Mouse (Mus musculus): ENCODE measurements at regions not wholly inside any gene's neighbourhood (a gene's known extent, or its start where the extent isn't known, plus 50 kb on each side); places are given as distances from the start of the nearest gene placed in this dataset.

DNA sequence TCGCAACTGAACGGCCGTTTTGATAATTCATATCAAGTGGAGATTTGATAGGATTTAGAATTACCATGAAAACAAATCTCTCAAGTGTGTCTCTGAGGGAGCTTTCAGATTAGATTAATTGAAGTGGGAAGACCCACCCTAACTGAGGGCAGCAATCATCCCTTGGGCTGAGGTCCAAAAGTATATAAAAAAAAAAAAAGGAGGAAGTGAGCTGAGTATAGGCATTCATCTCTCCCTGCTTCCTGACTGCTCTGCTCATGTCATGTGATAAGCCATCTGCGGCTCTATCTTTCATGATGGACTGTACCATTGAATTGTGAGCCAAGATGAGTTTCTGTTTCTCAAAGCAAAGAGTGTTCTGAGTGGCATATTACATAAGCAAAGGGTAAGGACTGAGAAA is 234.2 kb upstream of the Erbb4 start:
- Histone ChIP-seq H3K27ac (ENCODE audit: low read length) (no peak overlapping the region), H3K4me2 (ENCODE audit: low read length) (no peak overlapping the region), H3K4me1 (replicated peaks; ENCODE audit: control insufficient read depth, insufficient read depth, low read length) (no peaks in the 10 kb centered on the region), H3K9ac (replicated peaks; ENCODE audit: low read depth, low read length) (no peak overlapping the region), H3K27me3 (replicated peaks; ENCODE audit: control insufficient read depth, insufficient read depth, low read length) (no peaks in the 10 kb centered on the region), H3K4me3 (replicated peaks; ENCODE audit: low read length) (no peak overlapping the region), H3K9me3 (ENCODE audit: control insufficient read depth, low read length) (no peaks in the 10 kb centered on the region), H3K36me3 (ENCODE audit: control insufficient read depth, insufficient read depth) (no peaks in the 10 kb centered on the region)
- 94% methylated on average over 4 of the region's 4 CpGs for WGBS
- no peak for ATAC-seq

DNA sequence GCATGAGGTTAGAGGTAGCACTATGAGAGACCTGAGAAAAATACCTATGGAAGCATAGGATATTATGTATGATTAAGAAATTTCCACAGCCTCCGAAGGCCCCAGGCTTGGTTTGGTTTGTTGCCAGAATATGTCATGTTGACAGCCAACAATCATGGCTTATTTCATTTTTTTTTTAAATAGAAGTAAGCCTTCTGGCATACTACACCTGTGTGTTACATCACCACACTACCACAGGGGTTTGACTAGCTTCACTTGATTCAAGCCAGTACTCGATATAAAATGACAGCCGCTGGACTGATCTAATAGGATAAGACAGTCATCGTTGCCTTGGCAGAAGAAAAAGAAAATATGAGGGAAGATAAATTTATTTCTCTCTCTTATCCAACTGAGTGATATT is 232.6 kb upstream of the Erbb4 start:
- Histone ChIP-seq H3K27ac (ENCODE audit: low read length) (no peak overlapping the region), H3K4me2 (ENCODE audit: low read length) (no peak overlapping the region), H3K9me3 (ENCODE audit: control insufficient read depth, low read length) (no peaks in the 10 kb centered on the region), H3K4me3 (replicated peaks; ENCODE audit: low read length) (no peak overlapping the region), H3K36me3 (ENCODE audit: control insufficient read depth, insufficient read depth) (no peaks in the 10 kb centered on the region), H3K9ac (replicated peaks; ENCODE audit: low read depth, low read length) (no peak overlapping the region), H3K4me1 (replicated peaks; ENCODE audit: control insufficient read depth, insufficient read depth, low read length) (no peaks in the 10 kb centered on the region), H3K27me3 (replicated peaks; ENCODE audit: control insufficient read depth, insufficient read depth, low read length) (no peaks in the 10 kb centered on the region)
- WGBS, result 82% methylated on average over 4 of the region's 4 CpGs
- ATAC-seq, result no peak

GRCm38 (mm10) chr1:69331418-69332254 is 223.8 kb upstream of the Erbb4 start:
- peak overlapping the region; percentile 39 for H3K4me2 ChIP-seq (ENCODE audit: low read length)
- H3K27me3 ChIP-seq (replicated peaks; ENCODE audit: control insufficient read depth, insufficient read depth, low read length), result no peaks in the 10 kb centered on the region
- WGBS, result 19% methylated on average over 11 of the region's 11 CpGs
- peaks cover 3% of the 10 kb centered on the region; the same call in 1 of the 2 replicates for H3K4me1 ChIP-seq (replicated peaks; ENCODE audit: control insufficient read depth, insufficient read depth, low read length)
- no peak overlapping the region for H3K9ac ChIP-seq (replicated peaks; ENCODE audit: low read depth, low read length)
- no peaks in the 10 kb centered on the region for H3K36me3 ChIP-seq (ENCODE audit: control insufficient read depth, insufficient read depth)
- H3K4me3 ChIP-seq (replicated peaks; ENCODE audit: low read length), result peak overlapping the region; percentile 2; the same call in 1 of the 2 replicates
- no peak overlapping the region for H3K27ac ChIP-seq (ENCODE audit: low read length)
- no peaks in the 10 kb centered on the region for H3K9me3 ChIP-seq (ENCODE audit: control insufficient read depth, low read length)
- ATAC-seq, result peak; percentile 87

DNA sequence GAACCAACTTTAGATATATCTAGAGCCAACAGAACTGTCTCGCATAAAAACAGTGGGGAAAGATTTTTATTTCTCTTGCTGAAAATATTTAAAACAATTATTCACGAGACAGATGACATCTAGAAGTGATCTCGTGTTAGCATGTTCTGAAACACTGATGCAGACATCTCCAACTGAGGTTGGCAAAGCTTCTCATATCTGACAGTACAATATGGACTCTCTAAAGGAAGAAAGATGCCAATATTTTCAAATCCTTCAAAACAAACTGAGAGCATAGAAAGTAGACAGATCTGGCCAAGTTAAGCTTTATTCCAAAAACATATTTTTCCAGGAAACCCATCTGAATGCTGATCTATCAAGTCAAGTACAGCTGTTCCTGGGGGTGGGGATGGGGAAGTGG is 221.5 kb upstream of the Erbb4 start:
- Histone ChIP-seq H3K4me2 (ENCODE audit: low read length) (no peak overlapping the region), H3K27me3 (replicated peaks; ENCODE audit: control insufficient read depth, insufficient read depth, low read length) (no peaks in the 10 kb centered on the region), H3K9ac (replicated peaks; ENCODE audit: low read depth, low read length) (no peak overlapping the region), H3K27ac (ENCODE audit: low read length) (no peak overlapping the region), H3K4me3 (replicated peaks; ENCODE audit: low read length) (no peak overlapping the region), H3K4me1 (replicated peaks; ENCODE audit: control insufficient read depth, insufficient read depth, low read length) (peaks cover 3% of the 10 kb centered on the region; the same call in 1 of the 2 replicates), H3K9me3 (ENCODE audit: control insufficient read depth, low read length) (no peaks in the 10 kb centered on the region), H3K36me3 (ENCODE audit: control insufficient read depth, insufficient read depth) (no peaks in the 10 kb centered on the region)
- WGBS, result 64% methylated on average over 3 of the region's 3 CpGs
- ATAC-seq, result peak; percentile 72

DNA sequence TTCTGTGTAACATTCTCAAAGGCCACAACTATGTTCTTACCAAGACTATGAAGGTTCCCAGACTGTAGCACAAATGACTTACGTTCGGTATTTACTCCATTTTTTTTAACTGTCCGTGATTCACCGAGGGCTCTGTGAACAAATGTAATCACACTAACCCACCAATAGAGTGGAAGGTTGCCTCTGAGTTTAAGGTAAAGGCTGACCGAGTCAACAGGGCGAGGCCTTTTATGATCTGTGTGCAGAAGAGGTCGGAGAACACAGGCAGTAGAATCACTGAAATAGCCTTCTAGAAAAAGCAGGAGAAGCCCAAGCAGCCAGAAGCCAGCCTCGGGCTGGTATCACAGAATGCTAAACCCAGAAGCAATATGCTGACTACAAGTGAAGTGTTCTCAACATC is 218.9 kb upstream of the Erbb4 start:
- Histone ChIP-seq H3K4me1 (replicated peaks; ENCODE audit: control insufficient read depth, insufficient read depth, low read length) (peaks cover 1% of the 10 kb centered on the region; the same call in 1 of the 2 replicates), H3K27me3 (replicated peaks; ENCODE audit: control insufficient read depth, insufficient read depth, low read length) (no peaks in the 10 kb centered on the region), H3K9me3 (ENCODE audit: control insufficient read depth, low read length) (no peaks in the 10 kb centered on the region), H3K4me3 (replicated peaks; ENCODE audit: low read length) (no peak overlapping the region), H3K27ac (ENCODE audit: low read length) (no peak overlapping the region), H3K9ac (replicated peaks; ENCODE audit: low read depth, low read length) (no peak overlapping the region), H3K36me3 (ENCODE audit: control insufficient read depth, insufficient read depth) (no peaks in the 10 kb centered on the region), H3K4me2 (ENCODE audit: low read length) (no peak overlapping the region)
- 91% methylated on average over 8 of the region's 8 CpGs for WGBS
- ATAC-seq, result no peak

DNA sequence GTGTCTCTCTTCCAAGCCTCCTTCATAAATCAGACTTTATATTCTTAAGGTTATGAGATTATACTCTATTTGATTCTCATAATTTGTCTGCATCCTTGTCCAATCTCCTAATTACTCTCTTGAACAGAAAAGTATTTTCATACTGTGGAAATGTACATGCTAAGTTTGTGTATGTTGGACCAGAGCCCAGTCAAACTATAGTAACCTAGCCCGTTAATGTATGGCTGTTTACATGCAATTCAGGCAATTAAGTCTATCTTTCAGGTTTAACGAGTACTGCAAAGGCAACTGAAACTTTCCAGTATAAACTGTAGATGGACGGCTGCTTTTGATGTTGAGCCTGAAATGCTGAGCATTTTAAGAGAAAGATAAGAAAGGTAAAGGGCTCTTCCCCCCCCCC is 211.7 kb upstream of the Erbb4 start:
- Histone ChIP-seq H3K9ac (replicated peaks; ENCODE audit: low read depth, low read length) (no peak overlapping the region), H3K4me3 (replicated peaks; ENCODE audit: low read length) (no peak overlapping the region), H3K4me1 (replicated peaks; ENCODE audit: control insufficient read depth, insufficient read depth, low read length) (no peaks in the 10 kb centered on the region), H3K27ac (ENCODE audit: low read length) (no peak overlapping the region), H3K4me2 (ENCODE audit: low read length) (no peak overlapping the region), H3K36me3 (ENCODE audit: control insufficient read depth, insufficient read depth) (no peaks in the 10 kb centered on the region), H3K9me3 (ENCODE audit: control insufficient read depth, low read length) (no peaks in the 10 kb centered on the region), H3K27me3 (replicated peaks; ENCODE audit: control insufficient read depth, insufficient read depth, low read length) (no peaks in the 10 kb centered on the region)
- 28% methylated on average over 3 of the region's 3 CpGs for WGBS
- ATAC-seq, result no peak

- H3K9ac ChIP-seq (replicated peaks; ENCODE audit: low read depth, low read length), result no peak overlapping the region
Observed at GRCm38 (mm10) chr1:69296816-69297215, 189.0 kb upstream of the Erbb4 start.

GRCm38 (mm10) chr1:69291329-69291728 is 183.5 kb upstream of the Erbb4 start:
- H3K4me1 ChIP-seq (replicated peaks; ENCODE audit: control insufficient read depth, insufficient read depth, low read length), result no peaks in the 10 kb centered on the region
- no peak overlapping the region for H3K4me3 ChIP-seq (replicated peaks; ENCODE audit: low read length)
- H3K27ac ChIP-seq (ENCODE audit: low read length), result no peak overlapping the region
- no peak overlapping the region for H3K9ac ChIP-seq (replicated peaks; ENCODE audit: low read depth, low read length)
- no peak for ATAC-seq
- no peaks in the 10 kb centered on the region for H3K27me3 ChIP-seq (replicated peaks; ENCODE audit: control insufficient read depth, insufficient read depth, low read length)
- H3K36me3 ChIP-seq (ENCODE audit: control insufficient read depth, insufficient read depth), result no peaks in the 10 kb centered on the region
- WGBS, result 88% methylated on average over 7 of the region's 7 CpGs
- H3K4me2 ChIP-seq (ENCODE audit: low read length), result no peak overlapping the region
- no peaks in the 10 kb centered on the region for H3K9me3 ChIP-seq (ENCODE audit: control insufficient read depth, low read length)

More at GRCm38 (mm10) chr1:69296816-69297215, 189.0 kb upstream of the Erbb4 start:
- no peak overlapping the region for H3K4me3 ChIP-seq (replicated peaks; ENCODE audit: low read length)
- no peaks in the 10 kb centered on the region for H3K4me1 ChIP-seq (replicated peaks; ENCODE audit: control insufficient read depth, insufficient read depth, low read length)
- no peaks in the 10 kb centered on the region for H3K9me3 ChIP-seq (ENCODE audit: control insufficient read depth, low read length)
- H3K36me3 ChIP-seq (ENCODE audit: control insufficient read depth, insufficient read depth), result no peaks in the 10 kb centered on the region
- H3K27me3 ChIP-seq (replicated peaks; ENCODE audit: control insufficient read depth, insufficient read depth, low read length), result no peaks in the 10 kb centered on the region
- H3K4me2 ChIP-seq (ENCODE audit: low read length), result no peak overlapping the region
- no peak for ATAC-seq
- 81% methylated on average over 3 of the region's 3 CpGs for WGBS
- H3K27ac ChIP-seq (ENCODE audit: low read length), result no peak overlapping the region

DNA sequence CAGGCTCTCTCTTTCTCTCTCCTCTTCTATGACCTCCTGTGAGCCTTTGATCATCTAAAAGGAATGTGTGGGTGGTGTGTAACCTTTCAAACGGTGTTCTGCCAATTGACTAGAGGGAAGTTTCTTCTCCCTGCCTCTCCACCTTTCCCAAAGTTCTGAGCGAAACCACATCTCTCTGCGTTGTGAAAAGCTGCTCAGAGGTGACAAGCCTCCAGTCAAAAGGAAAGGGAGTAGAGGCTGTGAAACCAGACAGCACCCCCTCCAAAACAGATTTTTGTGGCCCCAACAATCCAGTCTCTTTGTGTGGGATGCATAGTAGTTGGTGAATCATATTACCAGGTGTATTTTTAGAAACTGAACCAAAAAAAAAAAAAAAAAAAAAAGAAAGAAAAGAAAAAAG is 178.5 kb upstream of the Erbb4 start:
- H3K9ac ChIP-seq (replicated peaks; ENCODE audit: low read depth, low read length), result no peak overlapping the region

More for the DNA sequence above, 178.5 kb upstream of the Erbb4 start:
- H3K4me3 ChIP-seq (replicated peaks; ENCODE audit: low read length), result no peak overlapping the region
- no peaks in the 10 kb centered on the region for H3K4me1 ChIP-seq (replicated peaks; ENCODE audit: control insufficient read depth, insufficient read depth, low read length)
- ATAC-seq, result no peak
- H3K9me3 ChIP-seq (ENCODE audit: control insufficient read depth, low read length), result no peaks in the 10 kb centered on the region
- no peak overlapping the region for H3K4me2 ChIP-seq (ENCODE audit: low read length)
- H3K36me3 ChIP-seq (ENCODE audit: control insufficient read depth, insufficient read depth), result no peaks in the 10 kb centered on the region
- H3K27ac ChIP-seq (ENCODE audit: low read length), result no peak overlapping the region
- H3K27me3 ChIP-seq (replicated peaks; ENCODE audit: control insufficient read depth, insufficient read depth, low read length), result no peaks in the 10 kb centered on the region
- 47% methylated on average over 3 of the region's 3 CpGs for WGBS

All from forebrain, embryonic 16.5 days (tissue).